Mouse (Mus musculus) urinary bladder, adult 18-20 months (tissue): Measurements from ENCODE around the gene Xrcc6.

Source experiments
- DNase-seq, 2 experiments: peaks; one replicate each; pipeline ENCODE4 v3.0.0; 2022; ENCODE audit warnings: low spot score in 2 of 2, mixed read lengths in 2 of 2

The Xrcc6 gene

GRCm38 (mm10) chr15:82081161-82081560, 93.5 kb downstream of the Xrcc6 start:
- peak in 1 of 2 experiments; percentile 11 for DNase-seq

DNA sequence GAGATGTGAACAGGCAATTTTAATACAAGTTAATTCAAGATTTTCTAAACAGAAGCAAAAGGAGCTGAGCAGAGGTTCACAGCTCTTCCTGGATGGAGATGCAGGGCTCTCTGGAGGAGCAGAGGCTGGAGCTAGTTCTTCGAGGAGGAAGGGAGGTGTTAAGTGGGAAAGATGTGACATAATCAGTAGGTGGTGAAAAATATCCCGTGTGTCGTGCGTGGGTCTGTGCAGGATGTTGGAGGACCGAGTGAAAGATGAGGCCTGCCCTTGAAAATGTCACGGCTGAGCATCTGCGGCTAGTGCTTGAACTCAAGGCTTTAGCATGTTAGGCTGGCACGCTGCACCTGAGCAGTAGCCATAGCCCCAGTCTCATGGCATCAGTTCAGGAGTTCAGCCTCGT, 98.0 kb downstream of the Xrcc6 start:
- DNase-seq, result no peak

DNA sequence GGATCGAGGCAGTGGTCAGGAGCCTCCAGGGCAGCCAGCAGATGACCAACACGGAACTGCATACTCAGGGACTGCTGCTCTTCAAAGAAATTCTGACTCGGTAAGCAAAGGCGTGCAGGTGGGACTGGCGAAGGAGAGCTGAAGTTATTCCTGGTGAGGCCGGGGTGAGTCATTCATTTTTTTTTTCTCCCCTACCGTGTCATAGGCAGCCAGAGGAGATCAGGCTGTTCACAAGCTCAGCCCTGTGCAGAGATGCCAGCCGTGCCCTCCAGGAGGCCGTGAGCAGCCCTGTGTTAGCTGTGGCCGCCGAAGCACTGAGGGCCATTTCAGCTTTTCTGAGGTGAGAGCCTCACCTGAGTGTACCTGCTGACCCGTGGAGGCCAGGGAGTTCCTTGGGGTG, 98.5 kb downstream of the Xrcc6 start:
- DNase-seq, result no peak

DNA sequence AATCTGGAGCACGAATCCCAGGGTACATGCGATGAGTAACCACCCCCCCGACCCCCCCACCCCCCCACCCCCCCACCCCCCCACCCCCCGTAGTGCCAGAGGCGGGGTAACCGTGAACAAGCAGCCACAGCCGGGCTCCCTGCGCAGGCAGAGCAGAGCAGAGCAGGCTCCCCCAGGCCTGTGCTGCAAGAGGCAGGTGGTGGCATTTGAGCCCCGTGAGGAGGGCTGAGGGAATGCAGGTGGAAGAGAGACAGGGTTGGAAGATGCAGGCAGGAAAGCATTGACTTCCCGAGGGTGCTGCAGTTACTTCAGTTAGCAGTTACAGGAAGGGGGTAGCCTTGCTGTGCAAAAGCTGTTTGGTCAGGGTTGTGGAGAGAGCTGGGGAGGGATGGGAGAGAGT, 99.6 kb downstream of the Xrcc6 start:
- no peak for DNase-seq
